Mouse (Mus musculus): ENCODE measurements at regions not wholly inside any gene's neighbourhood (a gene's known extent, or its start where the extent isn't known, plus 50 kb on each side); places are given as distances from the start of the nearest gene placed in this dataset. TPM values are rescaled to one million over a fixed set of nuclear protein-coding genes. Genes with fewer than 3 reads are reported as not detected.

Small RNA genes in the stretch of these regions (microRNA-seq; reads per million reads assigned to microRNA genes)
- gene Gm25748, result not detected
